Mouse (Mus musculus): ENCODE results near the gene Mthfsd. TPM values are rescaled to one million over a fixed set of nuclear protein-coding genes. Genes with fewer than 3 reads are reported as not detected.
"Not testable (repeated sequence)": the region's sequence is repeated elsewhere in the genome, so short reads cannot be mapped to it uniquely, and the experiment has no call there.

Gene Mthfsd
- 33.0 and 38.1 TPM in 2 replicates for polyA plus RNA-seq (2015; fragmentation: Nextera tagmentation; extraction: Ambion mirVana)

DNA sequence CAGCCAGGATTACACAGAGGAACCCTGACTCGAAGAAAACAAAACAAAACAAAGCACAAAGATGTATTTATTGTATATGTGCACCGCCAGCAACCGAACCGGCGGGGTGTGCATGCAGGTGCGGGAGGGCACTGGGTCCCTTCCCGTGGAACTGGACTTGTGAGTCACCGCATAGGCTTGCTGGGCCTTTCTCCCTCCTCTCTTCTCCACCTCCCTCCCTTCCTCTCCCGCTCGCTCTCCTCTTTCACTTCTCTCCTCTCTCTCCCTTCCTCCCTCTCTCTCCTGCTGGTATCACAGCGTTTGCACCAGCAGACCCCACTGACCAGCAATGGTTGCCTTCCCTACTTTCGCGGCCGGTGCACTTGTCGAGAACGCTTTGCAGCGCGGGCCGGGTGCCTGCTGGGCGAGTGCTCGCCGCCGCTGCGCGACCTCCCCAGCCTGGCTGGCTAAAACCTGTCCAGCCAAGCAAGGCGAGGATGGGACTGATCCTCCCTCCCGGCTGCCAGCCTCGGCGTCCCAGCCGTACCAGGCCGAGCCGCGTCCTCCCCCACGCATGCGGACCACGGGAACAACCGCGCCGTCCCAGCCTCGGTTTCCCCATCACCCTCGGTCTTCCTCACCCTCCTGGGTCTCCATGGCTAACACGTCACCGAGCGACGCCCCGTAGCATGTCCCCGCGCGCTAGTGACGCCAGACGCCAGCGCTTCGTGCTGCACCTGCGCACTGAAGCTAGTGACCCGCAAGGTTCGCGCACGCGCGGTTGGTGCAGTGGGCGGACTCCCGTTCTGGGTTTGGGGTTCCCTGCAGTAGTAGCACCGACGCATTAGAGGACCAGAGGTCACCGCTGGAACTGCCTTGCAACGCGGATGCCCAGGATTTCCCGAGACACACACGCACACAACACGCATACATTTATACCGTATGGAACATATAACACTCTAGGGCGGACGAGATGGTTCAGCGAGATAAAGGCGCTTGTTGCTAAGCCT, at the start of gene Mthfsd:
Gene Mthfsd (minus strand): TSS at position 725 of the 989 bp plus-strand sequence.
- Histone ChIP-seq H3K4me1 (replicated peaks; ENCODE audit: control insufficient read depth, insufficient read depth) (no peaks in the 10 kb centered on the region), H3K4me2 (replicated peaks; ENCODE audit: low read depth) (peak within 1 kb of the TSS; percentile 90), H3K27ac (replicated peaks) (peak within 1 kb of the TSS; percentile 88), H3K4me3 (ENCODE audit: low read depth, low read length) (peak within 1 kb of the TSS; percentile 88), H3K27me3 (ENCODE audit: control insufficient read depth, insufficient read depth, low read length) (no peaks in the 10 kb centered on the region), H3K9me3 (ENCODE audit: control insufficient read depth, low read length) (no peaks in the 10 kb centered on the region), H3K9ac (ENCODE audit: low read length) (peak within 1 kb of the TSS; percentile 87), H3K36me3 (ENCODE audit: control insufficient read depth, insufficient read depth, low read length) (peaks cover 3% of the 10 kb centered on the region; the same call in 1 of the 2 replicates)
- ATAC-seq (ENCODE audit: low FRiP score, low TSS enrichment) (peak; percentile 92), DNase-seq (ENCODE audit: low spot score) (peak; percentile 98)
- under 1% methylated on average over 72 of the region's 75 CpGs for WGBS
- TF ChIP-seq EP300 (optimal IDR thresholded peaks at IDR 0.05) (no peak), CTCF (IDR thresholded peaks at IDR 0.05; ENCODE audit: low read depth) (peak; percentile 30; the same call in 1 of the 2 replicates)

DNA sequence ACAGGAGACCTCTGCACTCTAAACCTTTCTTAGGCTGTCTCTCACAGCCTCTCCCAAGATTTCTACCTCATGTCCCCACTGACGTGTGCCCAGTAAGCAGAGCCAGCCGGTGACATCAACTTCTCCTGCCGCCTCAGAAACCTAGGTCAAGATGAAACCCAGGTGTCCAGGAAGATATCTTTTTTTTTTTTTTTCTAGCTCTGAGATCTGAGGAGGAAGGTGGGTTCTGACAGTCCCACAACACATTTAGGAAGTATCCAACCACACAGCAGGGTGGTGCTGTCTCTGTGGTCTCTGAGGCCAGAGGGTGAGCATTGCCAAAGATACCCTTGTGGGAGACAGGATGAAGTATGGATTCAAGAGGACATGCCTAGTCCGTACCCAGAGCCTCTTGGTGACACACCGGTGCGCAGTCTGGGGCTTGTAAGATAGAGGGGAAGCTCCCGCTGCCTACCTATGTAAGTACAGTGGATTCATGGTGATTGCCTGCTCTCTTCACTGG, 48.8 kb upstream of the Mthfsd start:
- H3K9me3 ChIP-seq (ENCODE audit: control insufficient read depth, low read length): no peaks in the 10 kb centered on the region
- H3K4me3 ChIP-seq (ENCODE audit: low read depth, low read length): no peak overlapping the region
- H3K36me3 ChIP-seq (ENCODE audit: control insufficient read depth, insufficient read depth, low read length): no peaks in the 10 kb centered on the region
- WGBS: 82% methylated on average over 7 of the region's 7 CpGs
- TF ChIP-seq CTCF (IDR thresholded peaks at IDR 0.05; ENCODE audit: low read depth): no peak
- no peak for TF ChIP-seq EP300 (optimal IDR thresholded peaks at IDR 0.05)
- H3K27me3 ChIP-seq (ENCODE audit: control insufficient read depth, insufficient read depth, low read length): no peaks in the 10 kb centered on the region; the same call in 1 of the 2 replicates
- ATAC-seq (ENCODE audit: low FRiP score, low TSS enrichment): no peak
- no peaks in the 10 kb centered on the region for H3K4me1 ChIP-seq (replicated peaks; ENCODE audit: control insufficient read depth, insufficient read depth)
- no peak overlapping the region for H3K27ac ChIP-seq (replicated peaks)
- no peak for DNase-seq (ENCODE audit: low spot score)
- no peak overlapping the region for H3K4me2 ChIP-seq (replicated peaks; ENCODE audit: low read depth)
- no peak overlapping the region for H3K9ac ChIP-seq (ENCODE audit: low read length)

DNA sequence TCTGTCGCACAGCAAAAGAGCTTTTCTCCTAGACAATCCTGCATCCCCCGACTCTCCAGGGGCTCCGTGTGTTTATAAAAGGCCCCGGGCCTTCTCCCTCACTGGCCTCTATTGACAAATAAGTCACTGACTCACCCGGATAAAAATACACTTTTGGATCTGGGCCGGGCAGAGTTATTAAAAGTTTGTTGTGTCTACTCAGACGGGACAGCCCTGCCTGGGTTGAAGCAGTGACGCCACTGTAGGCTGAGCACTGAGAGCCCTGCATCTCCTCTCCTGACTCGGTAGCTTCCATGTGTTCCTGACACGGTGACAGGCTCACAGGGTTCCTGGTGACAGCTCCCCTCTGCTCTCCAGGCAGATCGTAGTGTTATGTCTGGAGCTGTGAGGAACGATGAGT, 44.2 kb upstream of the Mthfsd start:
- ATAC-seq (ENCODE audit: low FRiP score, low TSS enrichment) (peak; percentile 30; the same call in 1 of the 2 replicates), DNase-seq (ENCODE audit: low spot score) (no peak)
- TF ChIP-seq CTCF (IDR thresholded peaks at IDR 0.05; ENCODE audit: low read depth): no peak
- no peak overlapping the region for H3K9ac ChIP-seq (ENCODE audit: low read length)
- no peak overlapping the region for H3K4me3 ChIP-seq (ENCODE audit: low read depth, low read length)
- WGBS: 40% methylated on average over 12 of the region's 12 CpGs
- H3K27ac ChIP-seq (replicated peaks): no peak overlapping the region
- no peaks in the 10 kb centered on the region for H3K9me3 ChIP-seq (ENCODE audit: control insufficient read depth, low read length)
- no peaks in the 10 kb centered on the region for H3K4me1 ChIP-seq (replicated peaks; ENCODE audit: control insufficient read depth, insufficient read depth)
- no peaks in the 10 kb centered on the region for H3K36me3 ChIP-seq (ENCODE audit: control insufficient read depth, insufficient read depth, low read length)
- no peak overlapping the region for H3K4me2 ChIP-seq (replicated peaks; ENCODE audit: low read depth)
- H3K27me3 ChIP-seq (ENCODE audit: control insufficient read depth, insufficient read depth, low read length): no peaks in the 10 kb centered on the region

DNA sequence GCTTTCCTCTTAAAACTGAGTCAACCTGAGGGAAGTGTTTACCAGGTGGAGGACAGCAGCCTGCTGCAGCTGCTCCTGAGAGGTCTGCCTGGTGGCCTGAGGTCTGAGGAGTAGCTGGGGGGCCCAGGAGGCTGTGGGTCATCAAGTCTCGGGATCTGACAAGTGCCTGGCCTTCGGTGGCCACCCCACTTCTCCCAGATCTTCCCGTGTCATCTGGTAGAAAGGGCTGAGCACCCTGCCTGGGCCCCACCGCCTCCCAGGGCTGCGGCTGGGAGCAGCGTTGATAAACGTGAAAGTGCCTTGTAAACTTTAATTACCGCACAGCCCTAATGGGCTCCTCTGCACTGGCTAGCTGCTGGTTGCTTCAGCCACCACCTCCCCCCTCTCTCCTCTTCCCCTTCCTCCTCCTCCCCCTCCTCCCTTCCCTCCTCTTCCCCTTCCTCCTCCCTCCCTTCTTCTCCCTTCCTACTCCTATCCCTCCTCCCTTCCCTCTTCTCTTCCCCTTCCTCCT, 40.4 kb upstream of the Mthfsd start:
- Histone ChIP-seq H3K4me3 (ENCODE audit: low read depth, low read length) (no peak overlapping the region), H3K36me3 (ENCODE audit: control insufficient read depth, insufficient read depth, low read length) (no peaks in the 10 kb centered on the region), H3K9me3 (ENCODE audit: control insufficient read depth, low read length) (no peaks in the 10 kb centered on the region), H3K4me1 (replicated peaks; ENCODE audit: control insufficient read depth, insufficient read depth) (no peaks in the 10 kb centered on the region), H3K27ac (replicated peaks) (no peak overlapping the region), H3K27me3 (ENCODE audit: control insufficient read depth, insufficient read depth, low read length) (no peaks in the 10 kb centered on the region), H3K4me2 (replicated peaks; ENCODE audit: low read depth) (no peak overlapping the region), H3K9ac (ENCODE audit: low read length) (no peak overlapping the region)
- TF ChIP-seq CTCF (IDR thresholded peaks at IDR 0.05; ENCODE audit: low read depth): no peak
- TF ChIP-seq EP300 (optimal IDR thresholded peaks at IDR 0.05): no peak
- ATAC-seq (ENCODE audit: low FRiP score, low TSS enrichment) (no peak), DNase-seq (ENCODE audit: low spot score) (no peak)
- 18% methylated on average over 8 of the region's 8 CpGs for WGBS

DNA sequence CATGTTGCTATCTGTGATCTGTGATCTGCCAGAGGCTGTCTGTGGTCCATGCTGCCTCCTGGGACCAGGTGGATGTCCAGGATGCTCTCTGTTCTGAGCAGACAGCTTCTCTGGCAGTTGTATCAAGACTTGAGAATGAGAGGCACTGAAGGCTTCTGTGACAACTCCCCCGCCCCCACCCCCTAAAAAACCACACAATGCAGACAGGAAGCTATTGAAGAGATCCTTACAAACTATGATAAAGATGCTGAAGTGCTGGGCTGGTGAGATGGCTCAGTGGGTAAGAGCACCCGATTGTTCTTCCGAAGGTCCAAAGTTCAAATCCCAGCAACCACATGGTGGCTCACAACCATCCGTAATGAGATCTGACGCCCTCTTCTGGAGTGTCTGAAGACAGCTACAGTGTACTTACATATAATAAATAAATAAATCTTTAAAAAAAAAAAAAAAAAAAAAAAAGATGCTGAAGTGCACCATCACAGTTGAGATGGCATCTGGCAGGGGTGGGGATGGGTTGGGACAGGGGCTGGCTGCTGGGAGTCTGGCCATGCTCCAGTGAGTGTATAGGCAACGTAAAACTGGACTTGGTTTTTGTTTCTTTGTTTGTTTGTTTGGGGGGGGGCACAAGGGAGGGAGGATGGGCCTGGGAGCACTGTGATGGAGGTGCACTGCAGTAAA, 37.4 kb upstream of the Mthfsd start:
- not testable (repeated sequence) for H3K27me3 ChIP-seq (ENCODE audit: control insufficient read depth, insufficient read depth, low read length); H3K4me2 ChIP-seq (replicated peaks; ENCODE audit: low read depth); H3K4me3 ChIP-seq (ENCODE audit: low read depth, low read length); H3K27ac ChIP-seq (replicated peaks); H3K4me1 ChIP-seq (replicated peaks; ENCODE audit: control insufficient read depth, insufficient read depth); H3K36me3 ChIP-seq (ENCODE audit: control insufficient read depth, insufficient read depth, low read length); H3K9me3 ChIP-seq (ENCODE audit: control insufficient read depth, low read length); ATAC-seq (ENCODE audit: low FRiP score, low TSS enrichment); H3K9ac ChIP-seq (ENCODE audit: low read length); DNase-seq (ENCODE audit: low spot score)
- WGBS: 60% methylated on average over 4 of the region's 6 CpGs
